Mouse (Mus musculus) hindbrain, postnatal 0 days (tissue): ENCODE data around the gene Adh1. TPM values are rescaled to one million over a fixed set of nuclear protein-coding genes. Genes with fewer than 3 reads are reported as not detected.

Source experiments
- ATAC-seq: fragments of 200-750 bp; cut with Nextera tagmentation; 2 replicates; pipeline ENCODE4 v1.8.0; 2017; ENCODE audit warnings: mild to moderate bottlenecking, moderate TSS enrichment, moderate library complexity
- DNase-seq: peaks from one replicate; pipeline ENCODE4 v3.0.0-alpha.2; 2015; ENCODE audit warnings: low spot score
- H3K27ac ChIP-seq: fragments of 300-500 bp; sonication (generic); 2 replicates; pipeline ENCODE4 v1.5.1; 2014; ENCODE audit warnings: mild to moderate bottlenecking
- H3K27me3 ChIP-seq: fragments of 300-500 bp; sonication (generic); 2 replicates; pipeline ENCODE4 v1.6.1; 2014; ENCODE audit warnings: low read length, mixed read lengths; ENCODE audit not compliant: insufficient read depth
- H3K36me3 ChIP-seq: fragments of 300-500 bp; sonication (generic); 2 replicates; pipeline ENCODE4 v1.6.1; 2014; ENCODE audit warnings: low read length, mixed read lengths; ENCODE audit not compliant: insufficient read depth
- H3K4me1 ChIP-seq: fragments of 300-500 bp; sonication (generic); 2 replicates; pipeline ENCODE4 v1.6.1; 2014; ENCODE audit warnings: antibody characterized with exemption, low read length, mixed read lengths; ENCODE audit not compliant: insufficient read depth
- H3K4me2 ChIP-seq: fragments of 300-500 bp; sonication (generic); 2 replicates; pipeline ENCODE4 v1.6.1; 2014; ENCODE audit warnings: low read depth, mild to moderate bottlenecking, low read length, moderate library complexity, mixed read lengths
- H3K4me3 ChIP-seq: fragments of 300-500 bp; sonication (generic); 2 replicates; pipeline ENCODE4 v1.5.1; 2014; ENCODE audit warnings: low read length
- H3K9ac ChIP-seq: fragments of 300-500 bp; sonication (generic); replicated peaks from 2 replicates; pipeline ENCODE4 v1.6.1; 2014; ENCODE audit warnings: mild to moderate bottlenecking, low read length, moderate library complexity, mixed read lengths
- H3K9me3 ChIP-seq: fragments of 300-500 bp; sonication (generic); 2 replicates; pipeline ENCODE4 v1.6.1; 2016; ENCODE audit warnings: low read length, mixed read lengths
- CTCF ChIP-seq: IDR thresholded peaks from 2 replicates; pipeline ENCODE4 v1.5.1; 2016; ENCODE audit warnings: antibody characterized with exemption, control low read depth, low read depth
- WGBS: fragments of 180-500 bp; shearing (Covaris S2); extraction: QIAGEN DNeasy Blood & Tissue Kit; methylation state at CpG from one replicate; pipeline ENCODE4 v1.1.7; 2014; 5-methylcytosine and 5-hydroxymethylcytosine counted together
- polyA plus RNA-seq: library from polyadenylated mRNA; unstranded; fragments of >200 nt; fragmentation: Nextera tagmentation; extraction: Ambion mirVana; gene quantifications from 2 replicates; pipeline ENCODE4 v1.2.1, GENCODE M21; 2015
- total RNA-seq: library from RNA; depleted of rRNA; stranded (reverse); fragments of >200 nt; gene quantifications from 2 replicates; pipeline ENCODE4 v1.2.3, GENCODE M21; 2014

Adh1 gene
- total and polyA plus RNA-seq, 2 experiments from 2014 or later: 1.3 to 4.5 TPM

DNA sequence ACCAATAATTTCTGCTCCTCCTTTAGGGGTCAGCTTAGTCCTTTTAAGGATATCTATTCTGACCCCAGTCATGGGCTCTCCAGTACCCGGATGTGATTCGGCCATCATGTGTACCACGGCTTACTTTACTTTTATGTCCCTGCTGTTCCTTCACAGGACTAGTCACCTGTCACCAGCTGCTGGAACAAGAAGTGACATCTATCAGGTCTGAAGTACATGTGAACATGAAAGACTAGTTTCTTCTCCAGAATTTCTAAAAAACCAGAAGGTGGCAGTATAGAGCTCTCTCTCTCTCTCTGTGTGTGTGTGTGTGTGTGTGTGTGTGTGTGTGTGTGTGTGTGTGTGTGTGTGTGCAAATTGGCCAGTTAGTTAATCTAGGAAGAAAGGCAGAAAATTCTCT lies 20.4 kb upstream of the Adh1 start:
- no peak for ATAC-seq
- Histone ChIP-seq H3K9me3 (no peaks in the 10 kb centered on the region), H3K4me2 (no peak overlapping the region), H3K4me3 (no peak overlapping the region), H3K27ac (no peak overlapping the region), H3K4me1 (0 out of 2 replicates have a peak, but pooled peaks cover 3% of the 10 kb centered on the region), H3K36me3 (no peaks in the 10 kb centered on the region), H3K27me3 (no peaks in the 10 kb centered on the region), H3K9ac (no peak overlapping the region)
- DNase-seq: peak; percentile 53
- peak; percentile 68 for TF ChIP-seq CTCF
- 93% methylated on average over 3 of the region's 3 CpGs for WGBS

- DNase-seq (no peak), ATAC-seq (no peak)
- Histone ChIP-seq H3K9ac (no peak overlapping the region), H3K27me3 (no peaks in the 10 kb centered on the region), H3K4me3 (no peak overlapping the region), H3K9me3 (no peaks in the 10 kb centered on the region), H3K36me3 (no peaks in the 10 kb centered on the region), H3K4me2 (no peak overlapping the region), H3K4me1 (0 out of 2 replicates have a peak, but pooled peaks cover 3% of the 10 kb centered on the region), H3K27ac (no peak overlapping the region)
- TF ChIP-seq CTCF: no peak
- WGBS: 78% methylated on average over 5 of the region's 5 CpGs
These were observed 19.8 kb upstream of the Adh1 start for GRCm38 (mm10) chr3:138240942-138241341.

GRCm38 (mm10) chr3:138241371-138241770 lies 19.4 kb upstream of the Adh1 start:
- DNase-seq: no peak
- no peaks in the 10 kb centered on the region for H3K36me3 ChIP-seq
- no peak for TF ChIP-seq CTCF
- no peak for ATAC-seq
- H3K9me3 ChIP-seq: no peaks in the 10 kb centered on the region
- no peak overlapping the region for H3K4me2 ChIP-seq
- no peak overlapping the region for H3K4me3 ChIP-seq
- H3K9ac ChIP-seq: no peak overlapping the region
- no peak overlapping the region for H3K27ac ChIP-seq
- 59% methylated on average over 6 of the region's 6 CpGs for WGBS
- no peaks in the 10 kb centered on the region for H3K27me3 ChIP-seq
- 0 out of 2 replicates have a peak, but pooled peaks cover 3% of the 10 kb centered on the region for H3K4me1 ChIP-seq

- no peak overlapping the region for H3K27ac ChIP-seq
- TF ChIP-seq CTCF: no peak
- 53% methylated on average over 14 of the region's 14 CpGs for WGBS
- no peak overlapping the region for H3K4me2 ChIP-seq
- H3K4me1 ChIP-seq: 0 out of 2 replicates have a peak, but pooled peaks cover 3% of the 10 kb centered on the region
- no peak overlapping the region for H3K4me3 ChIP-seq
- DNase-seq (peak; percentile 67), ATAC-seq (no peak)
- H3K27me3 ChIP-seq: no peaks in the 10 kb centered on the region
- no peak overlapping the region for H3K9ac ChIP-seq
- H3K9me3 ChIP-seq: no peaks in the 10 kb centered on the region
- no peaks in the 10 kb centered on the region for H3K36me3 ChIP-seq
These were observed 18.6 kb upstream of the Adh1 start for GRCm38 (mm10) chr3:138242021-138242726.

DNA sequence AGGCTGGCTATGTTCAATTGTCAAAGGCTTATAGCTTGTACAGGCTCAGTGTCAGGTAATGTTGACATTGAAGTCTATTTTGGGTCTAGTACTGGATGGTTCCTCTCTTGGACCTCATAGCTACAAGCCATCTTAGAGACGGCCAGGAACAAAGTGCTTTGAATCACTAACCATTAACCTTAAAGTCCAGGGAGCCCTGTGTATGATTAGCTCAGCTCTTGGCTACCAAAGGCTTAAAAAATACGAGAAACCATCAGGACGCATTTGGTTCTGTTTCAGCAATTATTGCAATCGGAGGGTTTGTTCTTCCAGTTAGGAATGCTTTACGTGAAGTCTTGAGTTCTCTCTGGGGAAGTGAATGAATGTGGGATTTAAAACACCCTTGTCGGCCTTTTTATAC lies 17.9 kb upstream of the Adh1 start:
- H3K4me3 ChIP-seq: no peak overlapping the region
- no peak overlapping the region for H3K4me2 ChIP-seq
- no peak for DNase-seq
- no peak overlapping the region for H3K9ac ChIP-seq
- H3K36me3 ChIP-seq: no peaks in the 10 kb centered on the region
- H3K4me1 ChIP-seq: 0 out of 2 replicates have a peak, but pooled peaks cover 3% of the 10 kb centered on the region
- TF ChIP-seq CTCF: no peak
- no peak for ATAC-seq
- no peaks in the 10 kb centered on the region for H3K9me3 ChIP-seq
- 87% methylated on average over 6 of the region's 6 CpGs for WGBS
- no peaks in the 10 kb centered on the region for H3K27me3 ChIP-seq
- H3K27ac ChIP-seq: no peak overlapping the region

GRCm38 (mm10) chr3:138244338-138244874 lies 16.4 kb upstream of the Adh1 start:
- no peak for DNase-seq
- no peak for TF ChIP-seq CTCF

DNA sequence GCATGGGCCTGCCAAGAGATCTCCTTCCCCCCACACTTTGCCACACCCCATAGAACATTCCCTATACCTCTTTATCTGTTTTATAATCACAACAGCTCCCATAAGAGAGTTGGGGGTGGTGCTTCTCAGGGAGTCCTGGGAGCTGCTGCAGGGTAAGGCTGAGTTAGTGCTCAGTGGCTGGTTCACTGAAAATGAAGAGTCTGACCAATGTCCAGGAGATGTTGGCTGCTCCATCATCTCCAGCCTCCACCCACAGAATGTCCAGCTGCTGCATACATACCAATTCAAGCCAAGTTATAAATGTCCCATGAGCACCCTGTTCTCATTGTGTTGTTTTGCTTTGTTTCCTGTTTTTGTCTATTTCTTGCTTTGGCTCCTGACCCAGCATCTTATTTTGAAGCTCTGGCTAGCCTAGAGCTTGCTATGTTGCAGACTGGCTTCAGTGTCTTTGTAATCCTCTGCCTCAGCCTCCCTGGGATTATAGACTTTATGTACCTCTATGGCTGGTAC lies 14.2 kb upstream of the Adh1 start:
- Histone ChIP-seq H3K9ac (no peak overlapping the region), H3K27ac (no peak overlapping the region), H3K36me3 (no peaks in the 10 kb centered on the region), H3K4me2 (no peak overlapping the region), H3K4me1 (0 out of 2 replicates have a peak, but pooled peaks cover 3% of the 10 kb centered on the region), H3K9me3 (no peaks in the 10 kb centered on the region), H3K4me3 (no peak overlapping the region), H3K27me3 (no peaks in the 10 kb centered on the region)
- ATAC-seq (no peak), DNase-seq (no peak)
- TF ChIP-seq CTCF: no peak

More at GRCm38 (mm10) chr3:138244338-138244874, 16.4 kb upstream of the Adh1 start:
- Histone ChIP-seq H3K4me3 (no peak overlapping the region), H3K36me3 (no peaks in the 10 kb centered on the region), H3K27me3 (no peaks in the 10 kb centered on the region), H3K4me2 (no peak overlapping the region), H3K9ac (no peak overlapping the region), H3K4me1 (0 out of 2 replicates have a peak, but pooled peaks cover 3% of the 10 kb centered on the region), H3K27ac (no peak overlapping the region), H3K9me3 (no peaks in the 10 kb centered on the region)
- no peak for ATAC-seq
- WGBS: 73% methylated on average over 7 of the region's 7 CpGs
